Comparison of ENCODE assay signal across 7 mouse cellular contexts in the genomic region with DNA sequence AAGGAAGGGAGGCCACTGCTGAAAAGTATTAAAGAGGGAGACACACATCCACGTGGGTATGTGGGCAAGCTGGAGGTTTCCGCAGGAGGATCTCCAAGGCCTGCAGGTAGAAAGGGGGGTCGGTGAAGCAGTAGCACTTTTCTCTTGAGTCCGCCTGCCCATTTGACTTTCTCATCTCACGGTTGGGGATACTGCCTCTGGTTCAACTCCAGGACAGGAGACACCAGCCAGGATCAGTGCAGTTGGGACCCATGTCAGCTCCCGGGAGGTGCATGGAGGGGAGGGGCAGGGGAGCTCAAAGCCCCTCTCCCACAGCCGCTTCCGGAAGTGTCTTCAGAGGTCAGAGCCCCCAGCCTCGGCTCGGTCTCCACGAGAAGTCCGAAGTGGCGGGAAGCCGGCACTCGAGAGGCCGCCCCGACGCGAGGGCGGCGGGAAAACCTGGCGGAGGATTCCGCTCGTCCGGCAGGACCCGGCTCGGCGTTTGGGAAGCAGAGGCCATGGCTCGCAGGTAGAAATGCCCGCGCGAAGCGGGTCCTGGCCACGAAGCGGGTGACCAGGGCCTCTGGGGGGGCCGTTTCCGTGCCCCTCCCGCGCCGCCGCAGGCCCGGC. TPM values are rescaled to one million over a fixed set of nuclear protein-coding genes. Genes with fewer than 3 reads are reported as not detected.
DNase-seq lines count a peak whose midpoint lies in the region.

No protein-coding gene starts in this region.

- H3K4me1 ChIP-seq in megakaryocyte, embryonic 14.5 days, result peaks cover 46% of the 10 kb centered on the region

- H3K36me3 ChIP-seq in megakaryocyte, embryonic 14.5 days (replicated peaks; ENCODE audit: low read length), result peaks cover 10% of the 10 kb centered on the region

- peak; percentile 63 for DNase-seq in urinary bladder, postnatal 25 days (ENCODE audit: low spot score)
- no peak for DNase-seq in urinary bladder, postnatal 14 days (ENCODE audit: low spot score)
- DNase-seq in c-Kit-negative CD71-positive TER-119-positive erythroid progenitor cells, embryonic 14.5 days (ENCODE audit: low read depth, low spot score), result peak; percentile 61
- DNase-seq in frontal cortex, postnatal 14 days (ENCODE audit: low spot score in 2 of 2), result peak; percentile 20 to 46
- DNase-seq in kidney, postnatal 4 days, result peak; percentile 79 to 87
- DNase-seq in right cerebral cortex, postnatal 14 days, result peak; percentile 47

- peak overlapping the region; percentile 93 for H3K4me3 ChIP-seq in megakaryocyte, embryonic 14.5 days (replicated peaks)

- H3K9me3 ChIP-seq in megakaryocyte, embryonic 14.5 days, result no peaks in the 10 kb centered on the region

- no peaks in the 10 kb centered on the region for H3K27me3 ChIP-seq in megakaryocyte, embryonic 14.5 days (replicated peaks)

RNA-seq across cellular contexts. Expression of a gene that starts 0.4 kb away (rescaled TPM):
- polyA plus RNA-seq in megakaryocyte, embryonic 14.5 days (2012; ENCODE audit: insufficient read depth, low replicate concordance), result 1.4 and 6.4 TPM in 2 replicates
